Mouse (Mus musculus): ENCODE data around the gene Skil. TPM values are rescaled to one million over a fixed set of nuclear protein-coding genes. Genes with fewer than 3 reads are reported as not detected.

Skil gene
- total and polyA plus RNA-seq, 3 experiments = 11.1 to 18.9 (median 11.2) TPM

- Histone ChIP-seq H3K36me3 (replicated peaks in 1 of 2; ENCODE audit: control insufficient read depth in 1 of 2, insufficient read depth in 1 of 2, low read length in 1 of 2) (no peaks in the 10 kb centered on the region), H3K4me2 (ENCODE audit: insufficient read depth, low read depth, poor library complexity, severe bottlenecking) (no peak overlapping the region), H3K27ac (ENCODE audit: insufficient read depth, low read depth) (no peak overlapping the region), H3K9ac (ENCODE audit: insufficient read depth, low read depth) (no peak overlapping the region), H3K4me1 (ENCODE audit: control insufficient read depth in 1 of 2, insufficient read depth in 2 of 2) (peaks cover 0 to 9% of the 10 kb centered on the region in 2 experiments; a peak in 1 of 4 replicates), H3K27me3 (replicated peaks) (no peaks in the 10 kb centered on the region), H3K4me3 (replicated peaks in 1 of 3; ENCODE audit: low read depth in 2 of 3, low read length in 2 of 3, poor library complexity in 1 of 3) (no peak overlapping the region), H3K9me3 (replicated peaks; ENCODE audit: low read length) (no peaks in the 10 kb centered on the region), H3K79me2 (replicated peaks; ENCODE audit: control insufficient read depth, extremely low read depth, insufficient read depth, poor library complexity, severe bottlenecking) (no peaks in the 10 kb centered on the region)
- TF ChIP-seq JUN (IDR thresholded peaks at IDR 0.05; ENCODE audit: insufficient read depth, low read depth, low read length) (no peak), E2F4 (IDR thresholded peaks at IDR 0.05; ENCODE audit: insufficient replicate concordance, low read depth, low read length) (no peak)
- dilution Hi-C loops (cut with MboI; ENCODE audit: extremely low pct_ligation_motif_present, extremely low pct_unique_long_range_greater_than_20kb, low sequenced_read_pairs) = no loop called here
- in situ Hi-C loops (cut with MboI; ENCODE audit: low pct_ligation_motif_present, low pct_unique_long_range_greater_than_20kb, low sequenced_read_pairs) = loop anchor here (25.0 kb wide), 1 partner anchor 285 kb away; no protein-coding TSS in a partner anchor
- no peak for DNase-seq (ENCODE audit: extremely low read depth)
Measured at GRCm38 (mm10) chr3:31152108-31152507, 57.2 kb downstream of the Skil start.

GRCm38 (mm10) chr3:31156126-31156525, 61.3 kb downstream of the Skil start:
- TF ChIP-seq JUN (IDR thresholded peaks at IDR 0.05; ENCODE audit: insufficient read depth, low read depth, low read length) (no peak), MXI1 (IDR thresholded peaks at IDR 0.05; ENCODE audit: low read depth, low read length) (no peak), IRF4 (IDR thresholded peaks at IDR 0.05; ENCODE audit: low read depth, low read length) (no peak), RAD21 (IDR thresholded peaks at IDR 0.05; ENCODE audit: low read depth, low read length) (no peak), PAX5 (IDR thresholded peaks at IDR 0.05; ENCODE audit: low read length) (no peak), GABPA (IDR thresholded peaks at IDR 0.05; ENCODE audit: insufficient replicate concordance, low read depth, low read length) (no peak), ELF1 (IDR thresholded peaks at IDR 0.05; ENCODE audit: low read depth, low read length) (no peak), ZKSCAN1 (IDR thresholded peaks at IDR 0.05; ENCODE audit: borderline replicate concordance, low read depth, low read length) (no peak), TCF12 (IDR thresholded peaks at IDR 0.05; ENCODE audit: low read depth, low read length) (no peak), EP300 (IDR thresholded peaks at IDR 0.05; ENCODE audit: low read length) (no peak), JUND (conservative IDR thresholded peaks at IDR 0.05; ENCODE audit: low read depth, low read length) (no peak), ZC3H11A (IDR thresholded peaks at IDR 0.05; ENCODE audit: low read depth, low read length) (no peak), MEF2A (IDR thresholded peaks at IDR 0.05; ENCODE audit: borderline replicate concordance, low read depth, low read length) (no peak)
- DNase-seq (ENCODE audit: extremely low read depth) = no peak
- H3K36me3 ChIP-seq (replicated peaks in 1 of 2; ENCODE audit: control insufficient read depth in 1 of 2, insufficient read depth in 1 of 2, low read length in 1 of 2) = no peaks in the 10 kb centered on the region
- no peaks in the 10 kb centered on the region for H3K27me3 ChIP-seq (replicated peaks)
- no peaks in the 10 kb centered on the region for H3K9me3 ChIP-seq (replicated peaks; ENCODE audit: low read length)
- peaks cover 0 to 9% of the 10 kb centered on the region in 2 experiments; a peak in 1 of 4 replicates for H3K4me1 ChIP-seq (ENCODE audit: control insufficient read depth in 1 of 2, insufficient read depth in 2 of 2)
- no peak overlapping the region for H3K9ac ChIP-seq (ENCODE audit: insufficient read depth, low read depth)
- H3K4me3 ChIP-seq (replicated peaks in 1 of 3; ENCODE audit: low read depth in 2 of 3, low read length in 2 of 3, poor library complexity in 1 of 3) = no peak overlapping the region
- no peak overlapping the region for H3K27ac ChIP-seq (ENCODE audit: insufficient read depth, low read depth)
- H3K4me2 ChIP-seq (ENCODE audit: insufficient read depth, low read depth, poor library complexity, severe bottlenecking) = no peak overlapping the region; the same call in 1 of the 2 replicates
- no peaks in the 10 kb centered on the region for H3K79me2 ChIP-seq (replicated peaks; ENCODE audit: control insufficient read depth, extremely low read depth, insufficient read depth, poor library complexity, severe bottlenecking)
- in situ Hi-C loops (cut with MboI; ENCODE audit: low pct_ligation_motif_present, low pct_unique_long_range_greater_than_20kb, low sequenced_read_pairs) (loop anchor here (25.0 kb wide), 1 partner anchor 281 kb away; no protein-coding TSS in a partner anchor), dilution Hi-C loops (cut with MboI; ENCODE audit: extremely low pct_ligation_motif_present, extremely low pct_unique_long_range_greater_than_20kb, low sequenced_read_pairs) (no loop called here)
